Mouse (Mus musculus) small intestine, adult 2 months (tissue): Measurements from ENCODE around the gene Eif4b. TPM values are rescaled to one million over a fixed set of nuclear protein-coding genes. Genes with fewer than 3 reads are reported as not detected.

Source experiments
- H3K27ac ChIP-seq: fragments of 200-500 bp; 2 replicates; pipeline ENCODE4 v1.5.1; 2012; ENCODE audit warnings: low read depth, low read length, control low read depth, inconsistent platforms; ENCODE audit not compliant: insufficient read depth
- H3K27me3 ChIP-seq: fragments of 200-500 bp; 2 replicates; pipeline ENCODE4 v1.6.1; 2012; ENCODE audit warnings: mild to moderate bottlenecking, moderate library complexity, low read length, inconsistent platforms; ENCODE audit not compliant: control insufficient read depth, insufficient read depth
- H3K36me3 ChIP-seq: fragments of 200-500 bp; 2 replicates; pipeline ENCODE4 v1.6.1; 2012; ENCODE audit warnings: mild to moderate bottlenecking, low read length, control low read depth, inconsistent platforms; ENCODE audit not compliant: control insufficient read depth, insufficient read depth
- H3K4me1 ChIP-seq: fragments of 200-500 bp; 2 replicates; pipeline ENCODE4 v1.6.1; 2012; ENCODE audit warnings: low read length, inconsistent platforms, mixed read lengths; ENCODE audit not compliant: control insufficient read depth, insufficient read depth, insufficient read length
- H3K4me3 ChIP-seq: fragments of 200-500 bp; 2 replicates; pipeline ENCODE4 v1.5.1; 2012; ENCODE audit warnings: low read depth, mild to moderate bottlenecking, control low read depth, inconsistent platforms, low read length, moderate library complexity
- CTCF ChIP-seq: fragments of 200-500 bp; IDR thresholded peaks from 2 replicates; pipeline ENCODE4 v1.5.1; 2012; ENCODE audit warnings: low read depth, mild to moderate bottlenecking, control low read depth, inconsistent platforms, low read length, moderate library complexity, mixed read lengths; ENCODE audit not compliant: insufficient replicate concordance, insufficient read length; ENCODE audit errors: extremely low read depth
- POLR2A ChIP-seq: fragments of 200-500 bp; IDR thresholded peaks from 2 replicates; pipeline ENCODE4 v1.6.1; 2012; ENCODE audit warnings: low read depth, mild to moderate bottlenecking, control low read depth, inconsistent platforms, low read length, moderate library complexity
- WGBS: fragments of 180-500 bp; shearing (Covaris S2); methylation state at CpG from one replicate; pipeline ENCODE4 v1.1.7; 2018; 5-methylcytosine and 5-hydroxymethylcytosine counted together
- polyA plus RNA-seq: library from polyadenylated mRNA; depleted of rRNA; stranded (reverse); fragments of >200 nt; gene quantifications from 2 replicates; pipeline ENCODE4 v1.2.3, GENCODE M21; 2012

Gene Eif4b
- polyA plus RNA-seq, 1 experiment = 54.7 TPM

GRCm38 (mm10) chr15:102040277-102040676 lies 33.3 kb upstream of the Eif4b start:
- Histone ChIP-seq H3K4me1 (peaks cover 4% of the 10 kb centered on the region; the same call in 1 of the 2 replicates), H3K4me3 (no peak overlapping the region), H3K27me3 (no peaks in the 10 kb centered on the region), H3K27ac (no peak overlapping the region), H3K36me3 (no peaks in the 10 kb centered on the region)
- TF ChIP-seq POLR2A (no peak), CTCF (no peak)
- WGBS = 29% methylated on average over 4 of the region's 4 CpGs

GRCm38 (mm10) chr15:102041951-102042350 lies 31.6 kb upstream of the Eif4b start:
- no peak overlapping the region for H3K4me3 ChIP-seq

GRCm38 (mm10) chr15:102044745-102045144 lies 28.8 kb upstream of the Eif4b start:
- Histone ChIP-seq H3K4me1 (peaks cover 6% of the 10 kb centered on the region; the same call in 1 of the 2 replicates), H3K27ac (no peak overlapping the region), H3K36me3 (no peaks in the 10 kb centered on the region), H3K4me3 (no peak overlapping the region), H3K27me3 (no peaks in the 10 kb centered on the region)
- 28% methylated on average over 3 of the region's 3 CpGs for WGBS
- TF ChIP-seq CTCF (no peak), POLR2A (no peak)

More at GRCm38 (mm10) chr15:102041951-102042350, 31.6 kb upstream of the Eif4b start:
- 15% methylated on average over 7 of the region's 7 CpGs for WGBS
- Histone ChIP-seq H3K27me3 (no peaks in the 10 kb centered on the region), H3K27ac (0 out of 2 replicates have a peak overlapping the region, but pooled peaks have one; percentile 37), H3K36me3 (no peaks in the 10 kb centered on the region), H3K4me1 (peaks cover 6% of the 10 kb centered on the region; the same call in 1 of the 2 replicates)
- no peak for TF ChIP-seq POLR2A
- TF ChIP-seq CTCF = no peak

- H3K4me1 ChIP-seq = peaks cover 6% of the 10 kb centered on the region; the same call in 1 of the 2 replicates
- H3K4me3 ChIP-seq = no peak overlapping the region
- TF ChIP-seq CTCF = no peak
- no peak for TF ChIP-seq POLR2A
- 88% methylated on average over 10 of the region's 10 CpGs for WGBS
- H3K36me3 ChIP-seq = no peaks in the 10 kb centered on the region
- H3K27ac ChIP-seq = no peak overlapping the region
- no peaks in the 10 kb centered on the region for H3K27me3 ChIP-seq
Measured at GRCm38 (mm10) chr15:102045691-102046090, 27.9 kb upstream of the Eif4b start.

GRCm38 (mm10) chr15:102048006-102048405 lies 25.6 kb upstream of the Eif4b start:
- TF ChIP-seq CTCF (no peak), POLR2A (no peak)
- Histone ChIP-seq H3K27ac (no peak overlapping the region), H3K27me3 (no peaks in the 10 kb centered on the region), H3K36me3 (no peaks in the 10 kb centered on the region), H3K4me1 (peaks cover 2% of the 10 kb centered on the region; the same call in 1 of the 2 replicates), H3K4me3 (no peak overlapping the region)
- 86% methylated on average over 6 of the region's 6 CpGs for WGBS

GRCm38 (mm10) chr15:102049871-102050270 lies 23.7 kb upstream of the Eif4b start:
- H3K27ac ChIP-seq = no peak overlapping the region
- TF ChIP-seq CTCF = no peak
- no peak for TF ChIP-seq POLR2A
- H3K4me3 ChIP-seq = no peak overlapping the region
- H3K36me3 ChIP-seq = no peaks in the 10 kb centered on the region
- peaks cover 2% of the 10 kb centered on the region; the same call in 1 of the 2 replicates for H3K4me1 ChIP-seq
- H3K27me3 ChIP-seq = no peaks in the 10 kb centered on the region

GRCm38 (mm10) chr15:102051920-102052683 lies 21.5 kb upstream of the Eif4b start:
- peak overlapping the region; percentile 47 for H3K4me3 ChIP-seq

More at GRCm38 (mm10) chr15:102051920-102052683, 21.5 kb upstream of the Eif4b start:
- TF ChIP-seq POLR2A (no peak), CTCF (no peak)
- WGBS = 2% methylated on average over 29 of the region's 33 CpGs
- Histone ChIP-seq H3K36me3 (no peaks in the 10 kb centered on the region), H3K4me1 (peaks cover 3% of the 10 kb centered on the region; the same call in 1 of the 2 replicates), H3K27me3 (no peaks in the 10 kb centered on the region), H3K27ac (peak overlapping the region; percentile 14)
